Mouse (Mus musculus) MEL (cell line): Measurements from ENCODE around the gene Ndufb10. TPM values are rescaled to one million over a fixed set of nuclear protein-coding genes. Genes with fewer than 3 reads are reported as not detected.

Experiments used
- DNase-seq: peaks from one replicate; pipeline ENCODE4 v3.0.0; 2011; ENCODE audit warnings: low read depth, low spot score
- H3K27ac ChIP-seq: 2 replicates; pipeline ENCODE4 v1.5.1; 2012; ENCODE audit warnings: low read depth, mild to moderate bottlenecking, control low read depth, low read length, moderate library complexity; ENCODE audit not compliant: control insufficient read depth
- H3K27me3 ChIP-seq, 2 experiments: fragments of 150-350 bp in 1 of 2; sonication (generic) in 1 of 2; 2 replicates each; pipeline ENCODE4 v1.6.1; 2012; ENCODE audit warnings: low read length in 2 of 2, mild to moderate bottlenecking in 2 of 2, improper control_type of control experiment in 1 of 2, moderate library complexity in 1 of 2; ENCODE audit not compliant: insufficient read depth in 2 of 2, control insufficient read depth in 1 of 2
- H3K36me3 ChIP-seq, 2 experiments: 2 replicates each; pipeline ENCODE4 v1.6.1; 2012 to 2014; ENCODE audit warnings: low read length in 2 of 2, improper control_type of control experiment in 1 of 2, inconsistent platforms in 1 of 2, mild to moderate bottlenecking in 1 of 2; ENCODE audit not compliant: insufficient read depth in 2 of 2, control insufficient read depth in 1 of 2
- H3K4me1 ChIP-seq, 2 experiments: fragments of 150-350 bp in 1 of 2; sonication (generic) in 1 of 2; 2 replicates each; pipeline ENCODE4 v1.6.1; 2012; ENCODE audit warnings: low read length in 2 of 2, improper control_type of control experiment in 1 of 2, mild to moderate bottlenecking in 1 of 2; ENCODE audit not compliant: insufficient read depth in 2 of 2, control insufficient read depth in 1 of 2
- H3K4me3 ChIP-seq, 2 experiments: fragments of 150-350 bp in 1 of 2; sonication (generic) in 1 of 2; 2 replicates each; pipeline ENCODE4 v1.5.1; 2012; ENCODE audit warnings: low read depth in 2 of 2, low read length in 2 of 2, mild to moderate bottlenecking in 2 of 2, moderate library complexity in 2 of 2, control low read depth in 1 of 2, improper control_type of control experiment in 1 of 2; ENCODE audit not compliant: control insufficient read depth in 1 of 2, insufficient read depth in 1 of 2
- H3K79me2 ChIP-seq: 2 replicates; pipeline ENCODE4 v1.6.1; 2012; ENCODE audit warnings: mild to moderate bottlenecking, low read length, moderate library complexity; ENCODE audit not compliant: control insufficient read depth, poor library complexity, insufficient read depth
- H3K9ac ChIP-seq: 2 replicates; pipeline ENCODE4 v1.6.1; 2012; ENCODE audit warnings: low read depth, mild to moderate bottlenecking, control low read depth, low read length, moderate library complexity; ENCODE audit not compliant: control insufficient read depth, poor library complexity, severe bottlenecking
- H3K9me3 ChIP-seq: fragments of 150-350 bp; sonication (generic); replicated peaks from 2 replicates; pipeline ENCODE4 v1.6.1; 2012; ENCODE audit warnings: mild to moderate bottlenecking, low read length, improper control_type of control experiment, moderate library complexity; ENCODE audit not compliant: insufficient read depth
- BHLHE40 ChIP-seq: IDR thresholded peaks from 2 replicates; pipeline ENCODE4 v1.6.1; 2012; ENCODE audit warnings: low read depth, mild to moderate bottlenecking, inconsistent platforms, low read length, improper control_type of control experiment, borderline replicate concordance
- CHD2 ChIP-seq: IDR thresholded peaks from 2 replicates; pipeline ENCODE4 v1.6.1; 2011; ENCODE audit warnings: low read length, improper control_type of control experiment
- CTCF ChIP-seq, 3 experiments: IDR thresholded peaks in 2 of 3; conservative IDR thresholded peaks in 1 of 3; 2 replicates each; pipeline ENCODE4 v1.5.1; 2011 to 2012; ENCODE audit warnings: low read length in 3 of 3, low read depth in 2 of 3, mild to moderate bottlenecking in 2 of 3, improper control_type of control experiment in 1 of 3, inconsistent platforms in 1 of 3, mixed read lengths in 1 of 3, moderate library complexity in 1 of 3; ENCODE audit not compliant: control insufficient read depth in 1 of 3, insufficient read depth in 1 of 3, poor library complexity in 1 of 3, severe bottlenecking in 1 of 3
- E2F4 ChIP-seq: IDR thresholded peaks from 2 replicates; pipeline ENCODE4 v1.6.1; 2011; ENCODE audit warnings: low read depth, low read length, improper control_type of control experiment, borderline replicate concordance
- ELF1 ChIP-seq: IDR thresholded peaks from 2 replicates; pipeline ENCODE4 v1.6.1; 2014; ENCODE audit warnings: low read depth, mild to moderate bottlenecking, inconsistent platforms, low read length, improper control_type of control experiment, moderate library complexity
- EP300 ChIP-seq, 2 experiments: IDR thresholded peaks; 2 replicates each; pipeline ENCODE4 v1.6.1; 2011; ENCODE audit warnings: improper control_type of control experiment in 2 of 2, low read length in 2 of 2, low read depth in 1 of 2, mild to moderate bottlenecking in 1 of 2
- ETS1 ChIP-seq: IDR thresholded peaks from 2 replicates; pipeline ENCODE4 v1.6.1; 2012; ENCODE audit warnings: low read depth, mild to moderate bottlenecking, inconsistent platforms, low read length, improper control_type of control experiment, moderate library complexity
- GABPA ChIP-seq: IDR thresholded peaks from 2 replicates; pipeline ENCODE4 v1.6.1; 2012; ENCODE audit warnings: low read depth, mild to moderate bottlenecking, inconsistent platforms, low read length, improper control_type of control experiment, moderate library complexity
- GATA1 ChIP-seq: IDR thresholded peaks from 2 replicates; pipeline ENCODE4 v1.6.1; 2011; ENCODE audit warnings: low read depth, low read length, improper control_type of control experiment
- HCFC1 ChIP-seq: IDR thresholded peaks from 2 replicates; pipeline ENCODE4 v1.6.1; 2012; ENCODE audit warnings: low read depth, mild to moderate bottlenecking, inconsistent platforms, low read length, improper control_type of control experiment, moderate library complexity
- KAT2A ChIP-seq: conservative IDR thresholded peaks from 2 replicates; pipeline ENCODE4 v1.6.1; 2012; ENCODE audit warnings: low read depth, low read length, improper control_type of control experiment, inconsistent platforms
- MAFK ChIP-seq: IDR thresholded peaks from 2 replicates; pipeline ENCODE4 v1.6.1; 2011; ENCODE audit warnings: low read depth, mild to moderate bottlenecking, low read length, improper control_type of control experiment, borderline replicate concordance
- MAZ ChIP-seq: IDR thresholded peaks from 2 replicates; pipeline ENCODE4 v1.6.1; 2012; ENCODE audit warnings: low read depth, mild to moderate bottlenecking, inconsistent platforms, low read length, improper control_type of control experiment
- MYB ChIP-seq: IDR thresholded peaks from 2 replicates; pipeline ENCODE4 v1.6.1; 2011; ENCODE audit warnings: mild to moderate bottlenecking, low read depth, low read length, improper control_type of control experiment
- MYC ChIP-seq: IDR thresholded peaks from 2 replicates; pipeline ENCODE4 v1.6.1; 2011; ENCODE audit warnings: low read depth, mild to moderate bottlenecking, low read length, improper control_type of control experiment, moderate library complexity
- NRF1 ChIP-seq: IDR thresholded peaks from 2 replicates; pipeline ENCODE4 v1.6.1; 2014; ENCODE audit warnings: low read depth, mild to moderate bottlenecking, inconsistent platforms, low read length, improper control_type of control experiment, moderate library complexity; ENCODE audit not compliant: poor library complexity, insufficient read depth, severe bottlenecking
- POLR2A ChIP-seq, 2 experiments: IDR thresholded peaks; 2 replicates each; pipeline ENCODE4 v1.6.1; 2011 to 2012; ENCODE audit warnings: low read length in 2 of 2, mild to moderate bottlenecking in 2 of 2, control low read depth in 1 of 2, improper control_type of control experiment in 1 of 2, low read depth in 1 of 2, moderate library complexity in 1 of 2; ENCODE audit not compliant: control insufficient read depth in 1 of 2, insufficient read depth in 1 of 2, poor library complexity in 1 of 2
- POLR2AphosphoS2 ChIP-seq: IDR thresholded peaks from 2 replicates; pipeline ENCODE4 v1.6.1; 2011; ENCODE audit warnings: low read length, improper control_type of control experiment
- POLR2AphosphoS5 ChIP-seq: IDR thresholded peaks from 2 replicates; pipeline ENCODE4 v1.6.1; 2012; ENCODE audit warnings: low read depth, borderline replicate concordance, mild to moderate bottlenecking, inconsistent platforms, low read length, moderate library complexity, mixed read lengths
- RAD21 ChIP-seq: IDR thresholded peaks from 2 replicates; pipeline ENCODE4 v1.6.1; 2011; ENCODE audit warnings: mild to moderate bottlenecking, low read depth, low read length, improper control_type of control experiment
- SIN3A ChIP-seq: IDR thresholded peaks from 2 replicates; pipeline ENCODE4 v1.6.1; 2012; ENCODE audit warnings: low read length, improper control_type of control experiment, inconsistent platforms
- SMC3 ChIP-seq: IDR thresholded peaks from 2 replicates; pipeline ENCODE4 v1.6.1; 2011; ENCODE audit warnings: low read depth, low read length, improper control_type of control experiment
- TAL1 ChIP-seq: IDR thresholded peaks from 2 replicates; pipeline ENCODE4 v1.6.1; 2012; ENCODE audit warnings: mild to moderate bottlenecking, inconsistent platforms, low read length, moderate library complexity, mixed read lengths
- TBP ChIP-seq: IDR thresholded peaks from 2 replicates; pipeline ENCODE4 v1.8.0; 2011; ENCODE audit warnings: low read depth, low read length, improper control_type of control experiment
- UBTF ChIP-seq: IDR thresholded peaks from 2 replicates; pipeline ENCODE4 v1.6.1; 2012; ENCODE audit warnings: low read depth, mild to moderate bottlenecking, inconsistent platforms, low read length, improper control_type of control experiment, moderate library complexity, borderline replicate concordance; ENCODE audit not compliant: insufficient read depth
- USF1 ChIP-seq: IDR thresholded peaks from 2 replicates; pipeline ENCODE4 v1.6.1; 2014; ENCODE audit warnings: low read depth, mild to moderate bottlenecking, inconsistent platforms, low read length, improper control_type of control experiment, moderate library complexity
- ZC3H11A ChIP-seq: IDR thresholded peaks from 2 replicates; pipeline ENCODE4 v1.6.1; 2012; ENCODE audit warnings: low read depth, mild to moderate bottlenecking, inconsistent platforms, low read length, improper control_type of control experiment
- ZKSCAN1 ChIP-seq: IDR thresholded peaks from 2 replicates; pipeline ENCODE4 v1.6.1; 2012; ENCODE audit warnings: low read depth, mild to moderate bottlenecking, inconsistent platforms, low read length, improper control_type of control experiment, moderate library complexity
- ZMIZ1 ChIP-seq: IDR thresholded peaks from 2 replicates; pipeline ENCODE4 v1.6.1; 2012; ENCODE audit warnings: low read depth, mild to moderate bottlenecking, inconsistent platforms, low read length, improper control_type of control experiment, moderate library complexity
- ZNF384 ChIP-seq: IDR thresholded peaks from 2 replicates; pipeline ENCODE4 v1.6.1; 2012; ENCODE audit warnings: low read depth, mild to moderate bottlenecking, inconsistent platforms, low read length, improper control_type of control experiment
- polyA plus RNA-seq, 2 experiments: library from polyadenylated mRNA; stranded (reverse) in 1 of 2; unstranded in 1 of 2; fragments of >175 nt in 1 of 2; fragments of >200 nt in 1 of 2; gene quantifications; 2 replicates each; pipeline versions ENCODE4 v1.2.1 to v1.2.4; 2012; ENCODE audit warnings: low replicate concordance in 2 of 2, low read depth in 1 of 2; ENCODE audit not compliant: insufficient read length in 2 of 2, insufficient read depth in 1 of 2, missing spikeins in 1 of 2
- total RNA-seq: library from RNA; depleted of rRNA; stranded (reverse); fragments of 300-350 nt; gene quantifications from 2 replicates; pipeline ENCODE4 v1.2.3, GENCODE M21; 2012

Gene Ndufb10
- total and polyA plus RNA-seq, 3 experiments: 230 to 292 TPM; not detected in 1

DNA sequence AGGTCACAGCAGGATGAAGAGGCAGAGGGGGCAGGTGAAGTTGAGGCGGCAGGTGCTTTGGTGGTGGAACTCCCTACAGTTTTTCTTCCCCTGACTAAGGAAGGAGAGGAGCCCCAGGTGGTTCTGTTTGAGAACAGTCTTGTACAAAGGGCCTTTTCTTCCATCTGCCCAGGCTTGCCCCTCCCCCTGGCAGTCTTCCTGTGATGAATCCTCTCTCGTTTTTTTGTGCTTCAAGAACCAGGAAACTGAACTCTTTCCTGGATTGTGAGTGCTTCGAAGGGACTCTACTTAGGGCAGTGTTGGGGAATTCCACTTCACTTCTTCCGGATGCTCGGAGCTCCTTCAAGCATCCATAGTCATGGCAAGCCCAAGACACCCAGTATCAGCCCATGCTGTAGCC, 26.3 kb downstream of the Ndufb10 start:
- no peak for DNase-seq
- Histone ChIP-seq H3K36me3 (peaks cover 0 to 2% of the 10 kb centered on the region in 2 experiments; a peak in 2 of 4 replicates), H3K27me3 (no peaks in the 10 kb centered on the region), H3K9ac (no peak overlapping the region), H3K9me3 (no peaks in the 10 kb centered on the region), H3K4me1 (peaks cover 2 to 10% of the 10 kb centered on the region in 2 experiments; a peak in 1 of 4 replicates), H3K4me3 (no peak overlapping the region), H3K79me2 (peaks cover 8% of the 10 kb centered on the region), H3K27ac (no peak overlapping the region)
- TF ChIP-seq ZC3H11A (no peak), GABPA (no peak), ELF1 (no peak), ZKSCAN1 (no peak), MYB (no peak), POLR2AphosphoS2 (no peak), NRF1 (no peak), UBTF (no peak), RAD21 (no peak), TAL1 (no peak), CTCF (IDR thresholded peaks at IDR 0.05 in 2 of 3, conservative IDR thresholded peaks at IDR 0.05 in 1 of 3; ENCODE audit: control insufficient read depth in 1 of 3, insufficient read depth in 1 of 3, low read depth in 2 of 3, low read length in 3 of 3, poor library complexity in 1 of 3, severe bottlenecking in 1 of 3) (no peak), KAT2A (no peak), SIN3A (no peak), E2F4 (no peak), CHD2 (no peak), MAZ (no peak)

DNA sequence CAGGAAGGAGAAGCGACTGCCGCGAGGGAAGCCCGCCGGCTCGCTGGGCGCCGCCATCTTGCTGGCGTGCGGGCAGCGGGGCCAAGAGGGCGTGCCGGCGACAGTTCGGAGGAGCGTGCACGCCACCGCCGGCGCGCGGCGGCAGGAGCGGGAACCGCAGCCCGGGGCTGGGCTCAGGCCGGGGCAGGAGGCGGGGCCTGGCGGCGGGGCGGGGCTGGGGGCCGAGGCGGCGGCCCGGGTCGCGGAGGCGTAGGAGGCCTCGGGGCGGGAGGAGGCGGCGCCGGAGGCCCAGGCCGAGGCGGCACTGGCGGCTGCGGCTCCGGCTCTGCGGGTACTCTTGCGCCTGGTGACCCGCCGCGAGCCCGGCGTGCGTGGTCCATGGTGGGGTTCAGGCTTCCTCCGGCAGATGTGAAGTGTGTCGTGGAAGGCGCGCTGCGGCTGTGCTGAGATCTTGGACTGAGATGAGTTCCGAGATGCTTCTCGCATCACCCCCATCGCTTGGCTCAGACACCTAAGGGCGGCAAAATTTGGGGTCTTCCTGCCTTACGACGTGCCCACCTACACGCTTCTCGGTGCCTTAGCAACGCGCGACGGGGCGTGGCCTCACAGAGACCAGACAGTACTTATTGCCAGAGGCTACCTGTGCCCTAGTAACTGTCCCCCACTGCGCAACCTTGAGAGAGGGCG, 28.1 kb downstream of the Ndufb10 start, which contains the start of the genes Gfer and Noxo1:
TSS of gene Gfer (minus strand) at position 146 of the 687 bp plus-strand sequence.
TSS of gene Noxo1 (plus strand) at position 224 of the 687 bp plus-strand sequence.
- Histone ChIP-seq H3K36me3 (peaks cover 0 to 2% of the 10 kb centered on the region in 2 experiments; a peak in 1 of 4 replicates), H3K4me1 (peaks cover 2 to 10% of the 10 kb centered on the region in 2 experiments; a peak in 1 of 4 replicates), H3K79me2 (peaks cover 8% of the 10 kb centered on the region), H3K9ac (peak within 1 kb of the TSS; percentile 85), H3K27me3 (no peaks in the 10 kb centered on the region), H3K4me3 (peak within 1 kb of the TSS; percentile 78 to 99), H3K27ac (peak within 1 kb of the TSS; percentile 75), H3K9me3 (no peaks in the 10 kb centered on the region)
- DNase-seq: peak; percentile 88
- TF ChIP-seq HCFC1 (peak; percentile 53), ZC3H11A (no peak), POLR2AphosphoS5 (no peak), TBP (no peak), KAT2A (no peak), GABPA (no peak), UBTF (no peak), SMC3 (no peak), EP300 (IDR thresholded peaks at IDR 0.05; ENCODE audit: low read depth in 1 of 2, low read length in 2 of 2) (no peak), MYC (0 out of 2 replicates have a peak, but pooled peaks have one; percentile 10), USF1 (no peak), GATA1 (no peak), POLR2A (IDR thresholded peaks at IDR 0.05; ENCODE audit: control insufficient read depth in 1 of 2, insufficient read depth in 1 of 2, low read depth in 1 of 2, low read length in 2 of 2, poor library complexity in 1 of 2) (peak; percentile 75 to 97; a peak in 2 of 4 replicates), BHLHE40 (no peak), MAZ (peak; percentile 45; the same call in 1 of the 2 replicates), ETS1 (no peak), ZMIZ1 (peak; percentile 43; the same call in 1 of the 2 replicates), ZNF384 (no peak), ELF1 (no peak), MAFK (no peak), ZKSCAN1 (no peak)
